Mouse (Mus musculus): ENCODE measurements around the gene Mpz. TPM values are rescaled to one million over a fixed set of nuclear protein-coding genes. Genes with fewer than 3 reads are reported as not detected.

Gene Mpz
- polyA plus RNA-seq, 1 experiment from 2014 or later: 1.5 TPM

DNA sequence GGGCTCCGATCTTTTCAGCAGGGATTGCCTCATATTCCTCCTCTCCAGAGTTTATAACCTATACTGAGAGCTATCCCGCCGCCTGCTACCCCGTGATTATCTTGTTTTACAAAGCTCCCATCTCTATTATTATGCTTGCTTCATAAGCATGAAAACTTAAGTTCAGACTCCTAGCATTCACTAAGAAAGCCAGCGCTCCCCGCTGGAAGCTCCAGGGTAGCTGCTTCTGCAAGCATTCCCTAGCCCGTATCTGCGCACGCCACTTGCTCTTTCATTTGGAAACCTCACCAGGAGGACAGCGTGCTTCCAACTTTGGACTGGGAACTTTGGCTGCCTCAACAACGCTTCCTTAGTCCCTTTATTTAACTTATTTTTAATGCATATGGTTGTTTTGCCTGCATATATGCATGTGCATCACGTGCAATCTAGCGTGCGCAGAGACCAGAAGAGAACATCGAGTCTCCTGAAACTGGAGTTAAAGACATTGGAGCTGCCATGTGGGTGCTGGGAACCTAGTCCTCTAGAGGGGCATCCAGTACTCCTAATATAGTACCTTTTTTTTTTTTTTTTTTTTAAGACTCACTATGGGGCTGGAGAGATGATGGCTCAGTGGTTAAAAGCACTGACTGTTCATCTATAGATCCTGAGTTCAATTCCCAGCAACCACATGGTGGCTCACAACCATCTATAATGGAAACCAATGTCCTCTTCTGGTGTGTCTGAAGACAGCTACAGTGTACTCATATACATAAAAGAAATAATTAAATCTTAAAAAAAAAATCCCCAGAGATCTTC lies 38.5 kb upstream of the Mpz start:
- 4% methylated on average over 15 of the region's 15 CpGs for WGBS
- Histone ChIP-seq H3K36me3 (no peaks in the 10 kb centered on the region), H3K4me3 (replicated peaks) (peak overlapping the region; percentile 54), H3K4me1 (replicated peaks) (peaks cover 9% of the 10 kb centered on the region), H3K27ac (peak overlapping the region; percentile 84), H3K9me3 (no peaks in the 10 kb centered on the region), H3K27me3 (no peaks in the 10 kb centered on the region), H3K9ac (replicated peaks) (peak overlapping the region; percentile 57), H3K4me2 (peak overlapping the region; percentile 61)
- no peak for ATAC-seq (ENCODE audit: insufficient number of reproducible peaks, insufficient read depth, low FRiP score, low TSS enrichment, low read depth)

DNA sequence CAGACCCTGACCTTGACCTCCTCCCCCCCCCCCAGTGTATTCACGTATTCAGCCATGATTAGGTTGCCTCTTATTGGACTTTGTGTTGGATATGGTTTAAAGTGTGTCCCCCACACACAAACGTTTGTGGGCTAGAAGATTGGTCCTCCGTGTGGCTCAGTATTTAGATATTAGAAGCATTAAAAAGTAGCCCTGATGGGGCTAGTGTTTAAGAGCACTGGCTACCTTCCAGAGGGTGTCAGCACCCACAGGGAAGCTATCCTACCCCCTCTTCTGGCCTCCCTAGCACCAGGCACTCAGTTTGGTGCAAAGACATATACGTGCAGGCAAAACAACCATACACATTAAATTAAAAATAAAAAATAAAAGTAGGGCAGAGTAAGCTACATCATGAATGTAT lies 37.5 kb upstream of the Mpz start:
- Histone ChIP-seq H3K4me1 (replicated peaks) (peaks cover 9% of the 10 kb centered on the region), H3K9ac (replicated peaks) (no peak overlapping the region), H3K9me3 (no peaks in the 10 kb centered on the region), H3K4me2 (no peak overlapping the region), H3K27ac (no peak overlapping the region), H3K4me3 (replicated peaks) (no peak overlapping the region), H3K36me3 (no peaks in the 10 kb centered on the region), H3K27me3 (no peaks in the 10 kb centered on the region)
- 78% methylated on average over 4 of the region's 4 CpGs for WGBS
- ATAC-seq (ENCODE audit: insufficient number of reproducible peaks, insufficient read depth, low FRiP score, low TSS enrichment, low read depth): no peak

DNA sequence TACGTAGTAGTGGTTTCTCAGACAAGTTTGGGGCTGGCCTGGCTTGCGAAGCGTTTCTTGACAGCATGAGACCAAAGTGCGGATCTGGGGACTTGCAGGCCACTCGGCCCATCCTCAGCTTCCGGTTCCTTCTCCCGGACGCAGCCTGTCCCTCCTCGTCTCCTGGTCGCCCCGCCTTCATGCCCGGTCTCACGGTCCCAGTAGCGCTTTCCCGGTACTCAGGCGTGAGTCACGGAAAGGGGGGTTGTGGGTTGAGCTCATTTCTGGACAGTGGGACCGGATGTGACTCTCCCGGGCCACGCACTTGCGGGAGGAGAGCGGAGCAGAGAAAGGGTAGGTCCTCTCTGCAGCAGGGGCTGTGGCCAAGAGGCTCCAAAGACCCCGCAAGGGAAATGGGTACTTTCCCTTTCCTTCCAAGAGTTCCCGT lies 36.6 kb upstream of the Mpz start, which contains the start of gene Cfap126:
Gene Cfap126 (plus strand): TSS at position 46 of the 427 bp plus-strand sequence.
- Histone ChIP-seq H3K4me3 (replicated peaks) (peak within 1 kb of the TSS; percentile 57), H3K9ac (replicated peaks) (peak within 1 kb of the TSS; percentile 67), H3K4me2 (peak within 1 kb of the TSS; percentile 73), H3K9me3 (no peaks in the 10 kb centered on the region), H3K27me3 (no peaks in the 10 kb centered on the region), H3K27ac (peak within 1 kb of the TSS; percentile 82), H3K36me3 (no peaks in the 10 kb centered on the region), H3K4me1 (replicated peaks) (peaks cover 9% of the 10 kb centered on the region)
- under 1% methylated on average over 24 of the region's 24 CpGs for WGBS
- 0 out of 2 replicates have a peak, but pooled peaks have one; percentile 16 for ATAC-seq (ENCODE audit: insufficient number of reproducible peaks, insufficient read depth, low FRiP score, low TSS enrichment, low read depth)

DNA sequence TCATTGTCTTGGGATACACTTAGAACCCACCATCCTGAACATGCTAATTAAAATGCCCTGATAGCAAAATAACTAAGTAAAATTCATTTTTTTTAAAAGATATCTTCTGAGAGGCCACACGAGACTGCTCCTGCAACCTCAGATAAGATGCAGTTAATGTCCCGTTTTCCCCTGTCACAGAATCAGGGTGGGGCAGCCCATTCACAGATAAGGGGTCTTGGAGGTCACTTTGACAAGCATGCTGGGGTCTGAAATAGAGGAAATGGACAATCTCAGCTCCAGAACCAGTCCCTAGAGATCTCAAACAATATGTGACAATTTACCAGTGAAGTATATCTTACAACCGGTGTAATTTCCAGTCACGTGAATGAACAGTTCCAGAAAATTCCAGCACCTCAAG lies 34.2 kb upstream of the Mpz start:
- Histone ChIP-seq H3K27ac (no peak overlapping the region), H3K4me3 (replicated peaks) (no peak overlapping the region), H3K9ac (replicated peaks) (no peak overlapping the region), H3K36me3 (no peaks in the 10 kb centered on the region), H3K27me3 (no peaks in the 10 kb centered on the region), H3K4me1 (replicated peaks) (peaks cover 3% of the 10 kb centered on the region; the same call in 1 of the 2 replicates), H3K4me2 (no peak overlapping the region), H3K9me3 (no peaks in the 10 kb centered on the region)
- WGBS: 68% methylated on average over 4 of the region's 4 CpGs
- ATAC-seq (ENCODE audit: insufficient number of reproducible peaks, insufficient read depth, low FRiP score, low TSS enrichment, low read depth): no peak

DNA sequence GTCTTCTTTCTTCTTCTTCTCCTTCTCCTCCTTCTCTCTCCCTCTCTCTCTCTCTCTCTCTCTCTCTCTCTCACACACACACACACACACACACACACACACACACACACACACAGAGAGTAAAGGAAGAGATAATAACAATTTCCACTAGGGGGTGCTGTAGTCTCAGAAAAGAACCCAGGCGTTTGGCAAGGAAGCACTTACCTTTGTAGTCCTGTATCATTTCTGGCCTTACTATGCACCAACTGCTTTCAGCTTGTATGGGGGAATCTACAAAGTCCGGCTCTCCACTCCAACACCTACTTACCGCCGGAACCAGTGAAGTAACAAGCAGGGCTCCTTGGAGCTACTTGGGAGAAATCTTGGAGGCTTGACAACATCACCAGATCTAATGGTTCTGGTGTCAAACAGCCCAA lies 32.2 kb upstream of the Mpz start:
- WGBS: 13% methylated on average over 4 of the region's 4 CpGs
- H3K27ac ChIP-seq: no peak overlapping the region
- no peak for ATAC-seq (ENCODE audit: insufficient number of reproducible peaks, insufficient read depth, low FRiP score, low TSS enrichment, low read depth)

DNA sequence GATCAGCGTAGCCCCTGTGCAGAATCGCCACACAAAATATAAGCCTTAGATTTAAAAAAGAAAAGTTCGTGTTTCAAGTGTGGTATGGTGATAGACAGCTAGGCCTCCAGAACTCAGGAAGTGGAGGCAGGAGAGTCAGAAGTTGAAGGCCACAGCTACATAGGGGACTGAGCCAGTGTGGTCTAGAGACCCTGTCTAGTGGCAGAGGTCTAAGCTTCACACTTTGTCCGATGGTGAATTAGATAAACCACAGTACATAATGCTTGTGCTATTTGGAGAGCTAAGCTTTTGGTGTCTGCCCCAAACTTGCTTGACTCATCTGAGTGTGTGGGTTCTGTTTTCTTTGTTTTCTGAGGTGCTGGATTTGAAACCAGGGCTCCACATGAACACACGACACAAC lies 31.5 kb upstream of the Mpz start:
- Histone ChIP-seq H3K27me3 (no peaks in the 10 kb centered on the region), H3K4me1 (replicated peaks) (peaks cover 4% of the 10 kb centered on the region; the same call in 1 of the 2 replicates), H3K9ac (replicated peaks) (no peak overlapping the region), H3K9me3 (no peaks in the 10 kb centered on the region), H3K4me3 (replicated peaks) (no peak overlapping the region), H3K4me2 (no peak overlapping the region), H3K36me3 (no peaks in the 10 kb centered on the region), H3K27ac (no peak overlapping the region)
- no peak for ATAC-seq (ENCODE audit: insufficient number of reproducible peaks, insufficient read depth, low FRiP score, low TSS enrichment, low read depth)
- 89% methylated on average over 5 of the region's 5 CpGs for WGBS

More for the DNA sequence above, 32.2 kb upstream of the Mpz start:
- H3K27me3 ChIP-seq: no peaks in the 10 kb centered on the region
- H3K9ac ChIP-seq (replicated peaks): no peak overlapping the region
- no peaks in the 10 kb centered on the region for H3K9me3 ChIP-seq
- H3K4me2 ChIP-seq: no peak overlapping the region
- no peaks in the 10 kb centered on the region for H3K36me3 ChIP-seq
- peaks cover 8% of the 10 kb centered on the region for H3K4me1 ChIP-seq (replicated peaks)
- H3K4me3 ChIP-seq (replicated peaks): no peak overlapping the region

DNA sequence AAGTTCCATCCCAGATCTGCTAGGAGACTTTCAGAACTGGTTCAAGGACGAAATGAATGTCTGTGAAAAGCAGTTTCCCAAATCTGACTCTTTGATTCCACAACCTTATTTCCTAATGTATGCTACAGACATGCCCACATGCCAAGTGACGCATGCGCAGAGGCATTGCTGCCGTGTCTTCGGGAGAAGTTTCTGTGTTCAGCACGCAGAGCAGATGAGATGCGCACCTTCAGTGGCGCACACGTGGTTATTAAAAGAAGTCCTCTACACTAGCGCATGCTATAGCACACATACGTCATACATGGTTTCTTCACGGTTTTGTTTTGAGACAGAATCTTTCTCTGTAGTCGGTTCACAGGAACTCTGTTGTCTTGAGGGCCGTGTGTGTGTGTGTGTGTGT lies 31.1 kb upstream of the Mpz start:
- ATAC-seq (ENCODE audit: insufficient number of reproducible peaks, insufficient read depth, low FRiP score, low TSS enrichment, low read depth): no peak
- H3K36me3 ChIP-seq: no peaks in the 10 kb centered on the region
- no peak overlapping the region for H3K4me3 ChIP-seq (replicated peaks)
- H3K27ac ChIP-seq: no peak overlapping the region
- H3K27me3 ChIP-seq: no peaks in the 10 kb centered on the region
- no peak overlapping the region for H3K9ac ChIP-seq (replicated peaks)
- peaks cover 4% of the 10 kb centered on the region; the same call in 1 of the 2 replicates for H3K4me1 ChIP-seq (replicated peaks)
- no peak overlapping the region for H3K4me2 ChIP-seq
- H3K9me3 ChIP-seq: no peaks in the 10 kb centered on the region
- WGBS: 85% methylated on average over 14 of the region's 14 CpGs

DNA sequence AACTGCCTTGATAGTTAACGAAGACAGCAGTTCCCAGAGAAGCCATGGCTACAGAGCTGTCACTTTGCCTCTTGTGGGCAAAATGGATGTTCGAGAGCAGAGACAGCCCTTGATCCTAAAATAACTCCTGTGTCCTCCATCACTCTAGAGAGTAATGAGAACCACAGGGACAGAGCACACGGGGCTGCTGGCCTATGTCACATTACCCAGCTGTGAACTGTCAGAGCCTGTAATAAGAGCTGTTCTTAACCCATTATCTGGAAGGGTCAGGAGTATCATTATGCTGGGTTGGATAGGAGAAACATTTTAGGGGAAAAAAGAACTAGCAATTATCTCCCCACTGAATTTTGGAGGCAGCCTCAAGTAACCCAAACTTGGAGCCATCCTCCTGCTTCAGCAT lies 29.6 kb upstream of the Mpz start:
- no peak overlapping the region for H3K9ac ChIP-seq (replicated peaks)
- H3K9me3 ChIP-seq: no peaks in the 10 kb centered on the region
- WGBS: 13% methylated on average over 3 of the region's 3 CpGs
- no peak for ATAC-seq (ENCODE audit: insufficient number of reproducible peaks, insufficient read depth, low FRiP score, low TSS enrichment, low read depth)
- H3K36me3 ChIP-seq: no peaks in the 10 kb centered on the region
- H3K4me2 ChIP-seq: no peak overlapping the region
- H3K27ac ChIP-seq: no peak overlapping the region
- H3K27me3 ChIP-seq: no peaks in the 10 kb centered on the region
- peaks cover 4% of the 10 kb centered on the region; the same call in 1 of the 2 replicates for H3K4me1 ChIP-seq (replicated peaks)
- H3K4me3 ChIP-seq (replicated peaks): no peak overlapping the region

DNA sequence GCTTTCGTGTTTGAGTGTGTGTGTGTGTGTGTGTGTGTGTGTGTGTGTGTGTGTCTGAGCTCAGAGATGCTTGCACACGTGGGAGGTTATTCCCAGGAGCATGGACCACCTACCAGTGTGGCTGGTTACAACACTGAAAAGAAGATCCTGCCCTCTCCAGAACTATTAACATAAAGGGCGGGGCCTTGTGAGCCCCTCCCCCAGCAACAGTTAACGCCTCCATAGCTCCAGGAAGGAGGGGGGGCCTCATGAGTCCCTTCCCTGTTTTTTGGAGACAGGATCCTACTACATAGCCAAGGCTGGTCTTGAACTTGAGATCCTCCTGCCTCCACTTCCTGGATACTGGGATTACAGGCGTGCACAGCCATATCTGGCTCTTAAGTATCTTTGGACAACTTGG lies 28.7 kb upstream of the Mpz start:
- Histone ChIP-seq H3K4me2 (no peak overlapping the region), H3K27ac (no peak overlapping the region), H3K9me3 (no peaks in the 10 kb centered on the region), H3K36me3 (no peaks in the 10 kb centered on the region), H3K4me3 (replicated peaks) (no peak overlapping the region), H3K4me1 (replicated peaks) (peaks cover 4% of the 10 kb centered on the region; the same call in 1 of the 2 replicates), H3K9ac (replicated peaks) (no peak overlapping the region), H3K27me3 (no peaks in the 10 kb centered on the region)
- WGBS: 53% methylated on average over 5 of the region's 5 CpGs
- peak; percentile 38; the same call in 1 of the 2 replicates for ATAC-seq (ENCODE audit: insufficient number of reproducible peaks, insufficient read depth, low FRiP score, low TSS enrichment, low read depth)

DNA sequence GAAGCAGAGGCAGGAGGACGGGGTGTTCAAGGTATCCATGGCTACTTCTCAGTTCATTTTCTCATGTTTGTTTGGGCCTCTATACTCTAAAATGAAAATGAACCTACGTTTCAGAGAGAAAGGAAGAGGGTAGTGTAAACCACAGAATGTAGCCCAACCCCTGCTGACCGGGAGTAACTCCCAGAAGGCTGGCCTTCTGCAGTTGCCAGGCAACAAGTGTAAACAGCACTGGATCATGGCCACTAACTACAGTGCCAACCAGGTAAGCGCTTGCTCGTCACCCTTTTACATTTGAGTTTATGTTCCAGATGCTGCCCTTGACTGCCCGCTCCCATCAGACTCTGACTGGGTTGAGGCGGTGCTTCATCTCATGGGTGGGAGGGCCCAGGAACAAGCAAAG lies 27.6 kb upstream of the Mpz start:
- no peak overlapping the region for H3K4me3 ChIP-seq (replicated peaks)
- H3K9me3 ChIP-seq: no peaks in the 10 kb centered on the region
- peaks cover 4% of the 10 kb centered on the region; the same call in 1 of the 2 replicates for H3K4me1 ChIP-seq (replicated peaks)
- H3K27me3 ChIP-seq: no peaks in the 10 kb centered on the region
- no peak overlapping the region for H3K9ac ChIP-seq (replicated peaks)
- H3K4me2 ChIP-seq: no peak overlapping the region
- WGBS: 35% methylated on average over 7 of the region's 7 CpGs
- no peak overlapping the region for H3K27ac ChIP-seq
- peaks cover 6% of the 10 kb centered on the region; the same call in 1 of the 2 replicates for H3K36me3 ChIP-seq
- no peak for ATAC-seq (ENCODE audit: insufficient number of reproducible peaks, insufficient read depth, low FRiP score, low TSS enrichment, low read depth)

DNA sequence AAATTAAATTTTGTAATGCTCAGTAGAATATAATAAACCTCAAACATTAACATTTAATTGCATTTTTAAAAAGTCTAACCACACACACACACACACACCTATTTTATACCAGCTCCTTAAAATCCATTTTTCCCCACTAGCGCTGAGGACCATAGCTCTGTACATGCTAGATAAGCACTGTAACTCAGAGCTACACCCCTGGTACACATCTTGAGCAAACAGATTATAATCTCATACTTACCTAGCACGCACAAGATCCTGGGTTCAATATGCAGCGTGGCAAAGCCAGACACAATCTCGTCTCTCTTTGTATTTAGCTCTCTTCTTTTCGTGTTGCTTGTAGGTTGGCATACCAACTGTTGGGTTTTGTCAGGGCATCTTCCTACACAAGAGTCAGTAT lies 26.1 kb upstream of the Mpz start:
- Histone ChIP-seq H3K9me3 (no peaks in the 10 kb centered on the region), H3K27me3 (no peaks in the 10 kb centered on the region), H3K9ac (replicated peaks) (no peak overlapping the region), H3K4me3 (replicated peaks) (no peak overlapping the region), H3K4me2 (no peak overlapping the region), H3K27ac (no peak overlapping the region), H3K4me1 (replicated peaks) (peaks cover 4% of the 10 kb centered on the region; the same call in 1 of the 2 replicates), H3K36me3 (peaks cover 21% of the 10 kb centered on the region)
- 87% methylated on average over 5 of the region's 5 CpGs for WGBS
- ATAC-seq (ENCODE audit: insufficient number of reproducible peaks, insufficient read depth, low FRiP score, low TSS enrichment, low read depth): no peak
